Mouse (Mus musculus): ENCODE results near the gene Rnase12.

GRCm38 (mm10) chr14:51009572-51009971 lies 47.9 kb downstream of the Rnase12 start:
- no peak for TF ChIP-seq TAL1 (IDR thresholded peaks at IDR 0.05; ENCODE audit: low read length)
- no peak for TF ChIP-seq GATA1 (IDR thresholded peaks at IDR 0.05; ENCODE audit: low read length)

Measured in erythroblast, embryonic 14.5 days (primary cell).